Mouse (Mus musculus) heart, postnatal 0 days (tissue): ENCODE results near the gene Adprhl2. TPM values are rescaled to one million over a fixed set of nuclear protein-coding genes. Genes with fewer than 3 reads are reported as not detected.
A peak's percentile ranks its signal among the peaks of the same experiment; 100 is the strongest.

ENCODE experiments used
- ATAC-seq: fragments of 200-750 bp; cut with Nextera tagmentation; 2 replicates; pipeline ENCODE4 v1.8.0; 2017; ENCODE audit warnings: low read depth, moderate number of reproducible peaks, moderate library complexity; ENCODE audit not compliant: insufficient read depth
- DNase-seq: peaks from one replicate; pipeline ENCODE4 v3.0.0-alpha.2; 2016; ENCODE audit warnings: low spot score
- H3K27ac ChIP-seq: fragments of 300-500 bp; sonication (generic); 2 replicates; pipeline ENCODE4 v1.5.1; 2014; ENCODE audit warnings: low read depth, mild to moderate bottlenecking
- H3K27me3 ChIP-seq: fragments of 300-500 bp; sonication (generic); 2 replicates; pipeline ENCODE4 v1.6.1; 2014; ENCODE audit warnings: low read length, mixed read lengths; ENCODE audit not compliant: control insufficient read depth, insufficient read depth
- H3K36me3 ChIP-seq: fragments of 300-500 bp; sonication (generic); replicated peaks from 2 replicates; pipeline ENCODE4 v1.6.1; 2014; ENCODE audit warnings: low read length, mixed read lengths; ENCODE audit not compliant: control insufficient read depth, insufficient read depth
- H3K4me1 ChIP-seq: fragments of 300-500 bp; sonication (generic); 2 replicates; pipeline ENCODE4 v1.6.1; 2014; ENCODE audit warnings: antibody characterized with exemption; ENCODE audit not compliant: control insufficient read depth, insufficient read depth
- H3K4me2 ChIP-seq: fragments of 300-500 bp; sonication (generic); 2 replicates; pipeline ENCODE4 v1.6.1; 2014; ENCODE audit warnings: low read depth, mild to moderate bottlenecking, low read length, moderate library complexity
- H3K4me3 ChIP-seq: fragments of 300-500 bp; sonication (generic); 2 replicates; pipeline ENCODE4 v1.5.1; 2014; ENCODE audit warnings: low read depth, low read length
- H3K9ac ChIP-seq: fragments of 300-500 bp; sonication (generic); replicated peaks from 2 replicates; pipeline ENCODE4 v1.6.1; 2014; ENCODE audit warnings: low read depth, low read length, mixed read lengths
- H3K9me3 ChIP-seq: fragments of 300-500 bp; sonication (generic); replicated peaks from 2 replicates; pipeline ENCODE4 v1.6.1; 2016; ENCODE audit warnings: low read length; ENCODE audit not compliant: control insufficient read depth
- CTCF ChIP-seq: IDR thresholded peaks from 2 replicates; pipeline ENCODE4 v1.5.1; 2016; ENCODE audit warnings: antibody characterized with exemption, control low read depth, low read depth
- EP300 ChIP-seq: IDR thresholded peaks from 2 replicates; pipeline ENCODE4 v1.6.1; 2016; ENCODE audit warnings: antibody characterized with exemption, low read depth
- WGBS: fragments of 180-500 bp; shearing (Covaris S2); extraction: QIAGEN DNeasy Blood & Tissue Kit; methylation state at CpG from one replicate; pipeline ENCODE4 v1.1.7; 2014; 5-methylcytosine and 5-hydroxymethylcytosine counted together
- polyA plus RNA-seq: library from polyadenylated mRNA; unstranded; fragments of >200 nt; fragmentation: Nextera tagmentation; extraction: Ambion mirVana; gene quantifications from 2 replicates; pipeline ENCODE4 v1.2.1, GENCODE M21; 2015
- total RNA-seq: library from RNA; depleted of rRNA; stranded (reverse); fragments of >200 nt; gene quantifications from 2 replicates; pipeline ENCODE4 v1.2.3, GENCODE M21; 2014; ENCODE audit warnings: low replicate concordance

Gene Adprhl2
- total and polyA plus RNA-seq, 2 experiments from 2014 or later = 23.2 to 30.2 TPM

DNA sequence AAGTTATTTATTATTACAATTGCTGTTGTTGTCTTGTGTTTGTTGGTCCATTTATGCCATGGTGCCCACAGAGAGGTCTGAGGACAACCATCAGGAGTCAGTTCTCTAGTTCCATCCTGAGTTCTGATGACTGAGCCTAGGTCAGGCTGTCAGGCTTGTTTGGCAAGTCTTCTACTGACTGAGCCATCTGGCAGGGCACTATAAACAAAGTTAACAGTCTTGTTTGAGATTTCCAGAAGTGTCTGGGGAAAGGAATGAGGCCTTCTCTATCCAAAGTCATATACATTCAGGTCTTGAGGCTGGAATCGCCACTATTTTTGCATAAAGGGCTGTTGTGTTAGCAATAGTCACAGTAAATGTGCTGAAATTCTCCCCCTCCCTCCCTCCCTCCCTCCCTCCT, 10.2 kb upstream of the Adprhl2 start:
- H3K36me3 ChIP-seq = no peaks in the 10 kb centered on the region
- H3K4me1 ChIP-seq = no peaks in the 10 kb centered on the region
- ATAC-seq = no peak
- 70% methylated on average over 1 of the region's 1 CpGs for WGBS
- H3K4me3 ChIP-seq = no peak overlapping the region
- no peaks in the 10 kb centered on the region for H3K9me3 ChIP-seq
- no peak overlapping the region for H3K27ac ChIP-seq
- no peak for DNase-seq
- no peaks in the 10 kb centered on the region for H3K27me3 ChIP-seq
- H3K9ac ChIP-seq = no peak overlapping the region
- TF ChIP-seq CTCF (no peak), EP300 (no peak)
- no peak overlapping the region for H3K4me2 ChIP-seq

DNA sequence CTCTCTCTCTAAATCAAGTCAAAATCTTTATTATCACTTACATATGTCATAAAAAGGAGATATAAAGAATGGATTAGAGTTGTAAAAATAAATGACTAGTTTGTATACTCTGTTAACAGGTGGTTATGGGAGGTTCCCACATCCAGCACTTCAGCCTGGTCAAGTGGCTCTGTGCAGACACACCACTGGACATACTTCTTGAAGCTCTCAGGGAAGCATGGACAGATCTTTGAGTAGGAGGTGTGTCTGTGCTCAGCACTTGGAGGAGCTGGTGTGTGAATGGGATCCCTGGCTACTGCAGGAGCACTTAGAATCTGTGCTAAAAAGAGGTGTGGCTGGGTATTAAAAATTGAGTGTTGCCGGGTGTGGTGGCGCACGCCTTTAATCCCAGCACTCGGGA, 8.8 kb upstream of the Adprhl2 start:
- 93% methylated on average over 4 of the region's 4 CpGs for WGBS
- H3K9ac ChIP-seq = no peak overlapping the region
- H3K4me1 ChIP-seq = no peaks in the 10 kb centered on the region
- H3K4me2 ChIP-seq = no peak overlapping the region
- no peaks in the 10 kb centered on the region for H3K9me3 ChIP-seq
- H3K27ac ChIP-seq = no peak overlapping the region
- no peaks in the 10 kb centered on the region for H3K36me3 ChIP-seq
- DNase-seq (no peak), ATAC-seq (no peak)
- 0 out of 2 replicates have a peak, but pooled peaks cover 3% of the 10 kb centered on the region for H3K27me3 ChIP-seq
- H3K4me3 ChIP-seq = no peak overlapping the region
- TF ChIP-seq CTCF (no peak), EP300 (no peak)

DNA sequence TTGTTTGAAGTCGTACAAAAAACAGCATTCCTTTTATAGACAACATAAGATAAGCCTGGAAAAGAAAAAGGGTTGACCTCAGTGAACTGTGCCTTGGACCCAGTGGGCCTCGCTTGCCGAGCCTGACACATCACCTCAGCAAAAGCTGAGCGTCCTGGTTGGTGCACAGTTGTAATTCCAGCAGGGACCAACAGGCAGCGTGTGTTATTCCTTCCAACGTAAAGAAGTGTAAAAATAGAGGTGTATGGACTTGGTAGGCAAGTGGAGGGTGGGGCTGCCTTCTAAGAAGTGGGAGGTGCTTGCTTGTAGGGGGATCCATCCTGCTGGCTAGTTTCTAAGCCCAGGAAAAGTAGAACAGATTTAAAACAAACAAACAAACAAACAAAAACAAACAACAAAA, 4.5 kb upstream of the Adprhl2 start:
- H3K9me3 ChIP-seq = no peaks in the 10 kb centered on the region
- DNase-seq (no peak), ATAC-seq (no peak)
- TF ChIP-seq EP300 = no peak
- no peak for TF ChIP-seq CTCF
- H3K4me3 ChIP-seq = no peak overlapping the region
- no peaks in the 10 kb centered on the region for H3K36me3 ChIP-seq
- H3K4me1 ChIP-seq = 0 out of 2 replicates have a peak, but pooled peaks cover 4% of the 10 kb centered on the region
- no peak overlapping the region for H3K27ac ChIP-seq
- 22% methylated on average over 6 of the region's 6 CpGs for WGBS
- no peak overlapping the region for H3K9ac ChIP-seq
- no peak overlapping the region for H3K4me2 ChIP-seq
- H3K27me3 ChIP-seq = 0 out of 2 replicates have a peak, but pooled peaks cover 12% of the 10 kb centered on the region

DNA sequence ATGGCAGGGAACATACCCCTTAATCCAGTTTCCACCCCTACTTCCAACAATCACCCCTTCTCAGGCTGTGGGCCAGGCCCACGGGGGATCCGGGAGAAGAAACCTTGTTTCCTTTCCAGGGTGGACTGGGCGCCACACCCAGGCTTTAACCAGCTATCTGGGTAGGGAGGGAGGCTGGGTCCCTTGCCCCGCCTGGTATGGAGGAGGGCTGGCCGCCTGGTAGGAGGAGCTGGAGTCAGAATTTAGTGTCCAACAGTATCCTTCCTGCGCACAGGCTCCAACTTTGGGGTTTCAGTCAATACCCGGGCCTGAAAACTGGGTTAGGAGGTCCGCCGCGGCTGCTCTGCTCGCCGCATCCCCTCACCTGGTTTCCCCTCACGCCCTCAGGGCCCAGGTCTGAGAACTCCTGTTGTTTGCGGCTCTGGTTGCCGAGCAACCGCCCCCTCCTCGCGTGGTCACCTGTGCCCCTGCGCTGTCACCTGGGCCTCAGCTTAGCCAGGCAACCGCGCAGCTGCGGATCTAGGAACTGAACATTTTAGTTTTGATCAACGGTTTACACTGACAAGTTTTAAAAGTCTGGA, 3.9 kb upstream of the Adprhl2 start, which contains the start of gene Tekt2:
Gene Tekt2, minus strand, starts transcription at position 408 of the 581 bp plus-strand sequence.
- DNase-seq (no peak), ATAC-seq (no peak)
- TF ChIP-seq EP300 = no peak
- no peak for TF ChIP-seq CTCF
- Histone ChIP-seq H3K4me1 (0 out of 2 replicates have a peak, but pooled peaks cover 4% of the 10 kb centered on the region), H3K27ac (no peak within 1 kb of the TSS), H3K36me3 (no peaks in the 10 kb centered on the region), H3K4me3 (no peak within 1 kb of the TSS; the same call in 1 of the 2 replicates), H3K4me2 (peak within 1 kb of the TSS; percentile 39), H3K9ac (no peak within 1 kb of the TSS), H3K9me3 (no peaks in the 10 kb centered on the region), H3K27me3 (0 out of 2 replicates have a peak, but pooled peaks cover 12% of the 10 kb centered on the region)
- 15% methylated on average over 23 of the region's 23 CpGs for WGBS

DNA sequence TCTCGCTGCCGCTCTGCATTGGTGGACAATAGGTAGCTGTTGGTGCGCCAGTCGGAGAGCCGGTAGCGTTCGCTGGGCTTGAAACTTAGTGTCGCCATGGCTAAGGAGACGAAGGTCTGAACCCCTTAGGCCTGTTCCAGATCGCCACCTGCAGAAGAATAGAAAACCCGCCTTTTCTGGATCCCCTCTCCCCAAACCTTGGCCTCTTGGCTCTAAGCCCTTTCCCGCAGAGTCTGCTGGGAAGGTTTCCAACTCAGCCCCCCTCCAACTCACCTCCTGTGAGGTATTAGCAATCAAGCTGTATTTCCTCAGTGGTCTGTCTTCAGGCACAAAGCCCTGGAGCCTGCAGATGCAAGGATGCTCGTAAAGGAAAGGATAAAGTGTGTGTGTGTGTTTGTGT, 3.4 kb upstream of the Adprhl2 start:
- H3K36me3 ChIP-seq = no peaks in the 10 kb centered on the region
- no peak for ATAC-seq
- TF ChIP-seq CTCF (no peak), EP300 (no peak)

More for the DNA sequence above, 3.4 kb upstream of the Adprhl2 start:
- WGBS = 40% methylated on average over 13 of the region's 13 CpGs
- DNase-seq = no peak
- H3K27me3 ChIP-seq = 0 out of 2 replicates have a peak, but pooled peaks cover 12% of the 10 kb centered on the region
- no peak overlapping the region for H3K9ac ChIP-seq
- H3K4me2 ChIP-seq = no peak overlapping the region
- no peaks in the 10 kb centered on the region for H3K9me3 ChIP-seq
- H3K4me1 ChIP-seq = 0 out of 2 replicates have a peak, but pooled peaks cover 4% of the 10 kb centered on the region
- H3K4me3 ChIP-seq = no peak overlapping the region
- H3K27ac ChIP-seq = no peak overlapping the region
